Mouse (Mus musculus): Measurements from ENCODE around the gene Tex261.

DNA sequence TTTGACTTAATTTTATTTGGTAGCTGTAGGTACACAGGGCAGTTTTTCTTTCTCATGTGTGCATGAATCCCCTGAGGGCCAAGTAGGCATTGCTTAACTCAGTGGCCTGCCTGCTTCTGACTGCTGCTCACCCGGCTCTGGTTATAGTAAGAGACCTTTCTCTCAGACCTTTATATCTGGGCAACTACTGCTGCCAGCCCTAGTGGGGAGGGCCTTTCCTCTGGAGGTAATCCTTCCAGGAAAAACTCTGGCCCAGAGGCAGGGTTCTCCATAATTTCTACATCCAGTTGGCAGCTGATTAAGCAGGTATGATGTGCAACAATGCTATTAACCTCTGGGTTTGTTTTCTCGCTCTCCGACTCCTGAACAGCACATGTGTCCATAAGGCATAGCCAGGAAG lies 27.2 kb upstream of the Tex261 start:
- TF ChIP-seq CTCF (IDR thresholded peaks at IDR 0.05; ENCODE audit: control insufficient read depth, insufficient read depth, insufficient read length): no peak
- TF ChIP-seq MYOG (IDR thresholded peaks at IDR 0.05; ENCODE audit: control insufficient read depth, extremely low read depth, insufficient read length): no peak
- no peak for TF ChIP-seq USF1 (IDR thresholded peaks at IDR 0.05; ENCODE audit: low read depth)
- no peak for TF ChIP-seq MAX (IDR thresholded peaks at IDR 0.05)
- no peak for TF ChIP-seq MYOD1 (IDR thresholded peaks at IDR 0.05; ENCODE audit: control insufficient read depth, insufficient read length, low read depth)
- no peak for TF ChIP-seq FOSL1 (IDR thresholded peaks at IDR 0.05; ENCODE audit: insufficient read depth, low read length, poor library complexity, severe bottlenecking)
- no peak for TF ChIP-seq CEBPB (IDR thresholded peaks at IDR 0.05; ENCODE audit: low read depth)

Data from C2C12 (cell line).